Mouse (Mus musculus) CH12.LX (cell line): ENCODE measurements around the gene Mms19. TPM values are rescaled to one million over a fixed set of nuclear protein-coding genes. Genes with fewer than 3 reads are reported as not detected.

ENCODE experiments used
- DNase-seq: peaks from one replicate; pipeline ENCODE4 v3.0.0-alpha.2; 2013; ENCODE audit errors: extremely low read depth
- H3K27ac ChIP-seq: 2 replicates; pipeline ENCODE4 v1.5.1; 2012; ENCODE audit warnings: low read depth, mild to moderate bottlenecking, control low read depth, moderate library complexity; ENCODE audit not compliant: insufficient read depth
- H3K27me3 ChIP-seq: replicated peaks from 2 replicates; pipeline ENCODE3; 2012; ENCODE audit warnings: inconsistent platforms
- H3K36me3 ChIP-seq, 2 experiments: replicated peaks in 1 of 2; 2 replicates each; pipeline versions ENCODE3 to v1.6.1; 2012; ENCODE audit warnings: inconsistent platforms in 1 of 2, low read length in 1 of 2, mild to moderate bottlenecking in 1 of 2, mixed read lengths in 1 of 2, moderate library complexity in 1 of 2; ENCODE audit not compliant: control insufficient read depth in 1 of 2, insufficient read depth in 1 of 2
- H3K4me1 ChIP-seq, 2 experiments: 2 replicates each; pipeline ENCODE4 v1.6.1; 2012; ENCODE audit warnings: inconsistent platforms in 1 of 2, moderate library complexity in 1 of 2; ENCODE audit not compliant: insufficient read depth in 2 of 2, control insufficient read depth in 1 of 2
- H3K4me2 ChIP-seq: 2 replicates; pipeline ENCODE4 v1.6.1; 2012; ENCODE audit warnings: low read depth, mild to moderate bottlenecking, control low read depth; ENCODE audit not compliant: poor library complexity, insufficient read depth, severe bottlenecking
- H3K4me3 ChIP-seq, 3 experiments: fragments of 150-350 bp in 1 of 3; sonication (generic) in 1 of 3; replicated peaks in 1 of 3; 2 replicates each; pipeline versions ENCODE3 to v1.5.1; 2011 to 2012; ENCODE audit warnings: low read depth in 2 of 3, low read length in 2 of 3, mild to moderate bottlenecking in 2 of 3, moderate library complexity in 2 of 3, control low read depth in 1 of 3, improper control_type of control experiment in 1 of 3, inconsistent platforms in 1 of 3, mixed read lengths in 1 of 3; ENCODE audit not compliant: poor library complexity in 1 of 3
- H3K79me2 ChIP-seq: replicated peaks from 2 replicates; pipeline ENCODE4 v1.6.1; 2012; ENCODE audit warnings: mild to moderate bottlenecking, moderate library complexity; ENCODE audit not compliant: control insufficient read depth, poor library complexity, insufficient read depth, severe bottlenecking; ENCODE audit errors: extremely low read depth
- H3K9ac ChIP-seq: 2 replicates; pipeline ENCODE4 v1.6.1; 2012; ENCODE audit warnings: low read depth, mild to moderate bottlenecking, control low read depth, moderate library complexity; ENCODE audit not compliant: insufficient read depth
- H3K9me3 ChIP-seq: replicated peaks from 2 replicates; pipeline ENCODE3; 2012; ENCODE audit warnings: low read length, inconsistent platforms, mixed read lengths
- CHD1 ChIP-seq: IDR thresholded peaks from 2 replicates; pipeline ENCODE4 v1.6.1; 2012; ENCODE audit warnings: low read depth, low read length, improper control_type of control experiment, inconsistent platforms
- CHD2 ChIP-seq: IDR thresholded peaks from 2 replicates; pipeline ENCODE4 v1.6.1; 2011; ENCODE audit warnings: low read length, improper control_type of control experiment
- CTCF ChIP-seq, 2 experiments: IDR thresholded peaks in 1 of 2; conservative IDR thresholded peaks in 1 of 2; 2 replicates each; pipeline ENCODE4 v1.5.1; 2011 to 2012; ENCODE audit warnings: low read depth in 2 of 2, low read length in 2 of 2, improper control_type of control experiment in 1 of 2, inconsistent platforms in 1 of 2, mild to moderate bottlenecking in 1 of 2, moderate library complexity in 1 of 2
- E2F4 ChIP-seq: IDR thresholded peaks from 2 replicates; pipeline ENCODE4 v1.6.1; 2011; ENCODE audit warnings: low read depth, low read length, improper control_type of control experiment; ENCODE audit not compliant: insufficient replicate concordance
- GABPA ChIP-seq: IDR thresholded peaks from 2 replicates; pipeline ENCODE4 v1.6.1; 2012; ENCODE audit warnings: low read depth, low read length, improper control_type of control experiment, inconsistent platforms; ENCODE audit not compliant: insufficient replicate concordance
- HCFC1 ChIP-seq: IDR thresholded peaks from 2 replicates; pipeline ENCODE4 v1.6.1; 2012; ENCODE audit warnings: low read depth, mild to moderate bottlenecking, inconsistent platforms, low read length, improper control_type of control experiment
- JUN ChIP-seq: IDR thresholded peaks from 2 replicates; pipeline ENCODE4 v1.6.1; 2011; ENCODE audit warnings: low read depth, mild to moderate bottlenecking, low read length, improper control_type of control experiment, moderate library complexity; ENCODE audit not compliant: insufficient read depth
- KAT2A ChIP-seq: IDR thresholded peaks from 2 replicates; pipeline ENCODE4 v1.6.1; 2012; ENCODE audit warnings: low read length, improper control_type of control experiment, inconsistent platforms; ENCODE audit not compliant: insufficient replicate concordance
- MAZ ChIP-seq: IDR thresholded peaks from 2 replicates; pipeline ENCODE4 v1.6.1; 2012; ENCODE audit warnings: low read depth, mild to moderate bottlenecking, inconsistent platforms, low read length, improper control_type of control experiment, moderate library complexity
- MXI1 ChIP-seq: IDR thresholded peaks from 2 replicates; pipeline ENCODE4 v1.6.1; 2011; ENCODE audit warnings: mild to moderate bottlenecking, low read depth, low read length, improper control_type of control experiment
- NELFE ChIP-seq: IDR thresholded peaks from 2 replicates; pipeline ENCODE4 v1.6.1; 2011; ENCODE audit warnings: low read depth, low read length, improper control_type of control experiment
- PAX5 ChIP-seq: IDR thresholded peaks from 2 replicates; pipeline ENCODE4 v1.6.1; 2012; ENCODE audit warnings: low read length, inconsistent platforms, mixed read lengths
- POLR2A ChIP-seq: IDR thresholded peaks from 2 replicates; pipeline ENCODE4 v1.6.1; 2011; ENCODE audit warnings: low read depth, mild to moderate bottlenecking, improper control_type of control experiment, low read length
- SIN3A ChIP-seq: IDR thresholded peaks from 2 replicates; pipeline ENCODE4 v1.6.1; 2012; ENCODE audit warnings: low read length, improper control_type of control experiment, inconsistent platforms
- SMC3 ChIP-seq: IDR thresholded peaks from 2 replicates; pipeline ENCODE4 v1.6.1; 2011; ENCODE audit warnings: low read depth, low read length, improper control_type of control experiment
- TCF12 ChIP-seq: IDR thresholded peaks from 2 replicates; pipeline ENCODE4 v1.6.1; 2014; ENCODE audit warnings: low read depth, mild to moderate bottlenecking, inconsistent platforms, low read length, improper control_type of control experiment
- ZKSCAN1 ChIP-seq: IDR thresholded peaks from 2 replicates; pipeline ENCODE4 v1.6.1; 2012; ENCODE audit warnings: low read depth, inconsistent platforms, low read length, improper control_type of control experiment, borderline replicate concordance
- ZMIZ1 ChIP-seq: IDR thresholded peaks from 2 replicates; pipeline ENCODE4 v1.6.1; 2012; ENCODE audit warnings: low read depth, mild to moderate bottlenecking, inconsistent platforms, low read length, improper control_type of control experiment
- dilution Hi-C: fragments of 300-500 bp; cut with MboI; formaldehyde crosslinking; loops from 2 replicates; pipeline ENCODE4 v1.14.3; 2020; ENCODE audit warnings: low sequenced_read_pairs; ENCODE audit not compliant: extremely low pct_unique_long_range_greater_than_20kb, extremely low pct_ligation_motif_present
- in situ Hi-C: fragments of 300-500 bp; cut with MboI; formaldehyde crosslinking; loops from 3 replicates; pipeline ENCODE4 v1.14.3; 2019; ENCODE audit warnings: low sequenced_read_pairs, low pct_ligation_motif_present, low pct_unique_long_range_greater_than_20kb, mixed read lengths
- polyA plus RNA-seq: library from polyadenylated mRNA; unstranded; fragments of >175 nt; gene quantifications from 2 replicates; pipeline ENCODE4 v1.2.1, GENCODE M21; 2012; ENCODE audit warnings: low read depth; ENCODE audit not compliant: insufficient read length
- total RNA-seq, 2 experiments: library from RNA; depleted of rRNA; stranded (reverse); fragments of 300-350 nt in 1 of 2; fragments of >200 nt in 1 of 2; gene quantifications; 2 replicates each; pipeline ENCODE4 v1.2.3; 2012 to 2014

Gene Mms19
- total and polyA plus RNA-seq, 3 experiments = 32.1 to 46.3 (median 43.3) TPM

GRCm38 (mm10) chr19:41901696-41902095 lies 79.3 kb downstream of the Mms19 start:
- dilution Hi-C loops = no loop called here

DNA sequence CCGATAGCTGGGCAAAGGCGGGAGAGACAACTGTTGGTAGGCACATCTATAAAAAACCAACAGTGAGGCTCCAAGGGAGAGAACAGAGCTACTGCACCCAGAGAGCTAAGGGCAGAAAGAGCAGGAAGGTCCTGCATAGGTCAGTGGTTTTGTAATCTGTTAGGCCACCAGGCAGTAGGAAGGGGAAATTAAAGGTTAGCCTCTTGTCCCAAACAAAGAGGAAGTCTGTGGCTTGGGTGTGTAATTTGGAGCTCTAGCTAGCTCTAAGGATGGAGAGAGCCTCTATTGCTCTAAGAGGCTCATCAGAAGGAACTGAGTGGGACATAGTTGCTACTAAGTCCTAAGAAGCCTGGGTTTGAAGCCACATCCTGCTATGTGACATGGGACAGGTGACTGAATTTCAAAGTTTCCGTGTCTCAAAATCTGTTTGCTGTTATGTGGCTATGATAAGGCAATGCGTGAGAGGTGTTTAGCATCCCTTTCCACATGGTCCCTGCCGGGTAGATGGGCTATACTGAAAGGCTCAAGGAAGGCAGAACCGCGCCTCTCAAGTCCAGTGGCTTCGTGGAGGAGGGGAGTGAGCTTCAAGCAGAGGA lies 80.4 kb downstream of the Mms19 start:
- H3K4me2 ChIP-seq = 0 out of 2 replicates have a peak overlapping the region, but pooled peaks have one; percentile 5
- dilution Hi-C loops (no loop called here), in situ Hi-C loops (no loop called here)
- no peak for TF ChIP-seq JUN
- no peak for TF ChIP-seq E2F4
- no peak for TF ChIP-seq ZKSCAN1
- no peak for TF ChIP-seq NELFE
- no peak for TF ChIP-seq HCFC1
- H3K9ac ChIP-seq = no peak overlapping the region; the same call in 1 of the 2 replicates
- H3K9me3 ChIP-seq = no peaks in the 10 kb centered on the region
- H3K4me1 ChIP-seq = peaks cover 6 to 22% of the 10 kb centered on the region in 2 experiments
- DNase-seq = no peak
- no peak overlapping the region for H3K4me3 ChIP-seq
- no peaks in the 10 kb centered on the region for H3K79me2 ChIP-seq
- H3K27ac ChIP-seq = no peak overlapping the region
- H3K36me3 ChIP-seq = no peaks in the 10 kb centered on the region
- no peaks in the 10 kb centered on the region for H3K27me3 ChIP-seq

More at GRCm38 (mm10) chr19:41901696-41902095, 79.3 kb downstream of the Mms19 start:
- H3K79me2 ChIP-seq = no peaks in the 10 kb centered on the region
- peaks cover 6 to 19% of the 10 kb centered on the region in 2 experiments for H3K4me1 ChIP-seq
- no peak overlapping the region for H3K4me2 ChIP-seq
- no peaks in the 10 kb centered on the region for H3K9me3 ChIP-seq
- in situ Hi-C loops = no loop called here
- H3K4me3 ChIP-seq = no peak overlapping the region
- H3K36me3 ChIP-seq = no peaks in the 10 kb centered on the region
- H3K9ac ChIP-seq = no peak overlapping the region
- H3K27ac ChIP-seq = no peak overlapping the region
- no peaks in the 10 kb centered on the region for H3K27me3 ChIP-seq
- DNase-seq = no peak
- TF ChIP-seq KAT2A (no peak), PAX5 (no peak), GABPA (no peak), SIN3A (no peak), CHD2 (no peak), SMC3 (no peak), CTCF (conservative IDR thresholded peaks at IDR 0.05 in 1 of 2, IDR thresholded peaks at IDR 0.05 in 1 of 2; ENCODE audit: low read depth in 2 of 2, low read length in 2 of 2) (no peak), TCF12 (no peak), MXI1 (no peak), HCFC1 (no peak), POLR2A (no peak), MAZ (no peak), ZMIZ1 (no peak), NELFE (no peak), E2F4 (no peak), CHD1 (no peak)
